Mouse (Mus musculus): ENCODE measurements around the gene Dnm3. TPM values are rescaled to one million over a fixed set of nuclear protein-coding genes. Genes with fewer than 3 reads are reported as not detected.
A peak's percentile ranks its signal among the peaks of the same experiment; 100 is the strongest.

Dnm3 gene
- polyA plus RNA-seq, 2 experiments, result 14.7 to 21.9 TPM

- no peaks in the 10 kb centered on the region for H3K9me3 ChIP-seq (ENCODE audit: control insufficient read depth, low read length)
- no peak for TF ChIP-seq POLR2A (IDR thresholded peaks at IDR 0.05; ENCODE audit: borderline replicate concordance, extremely low read depth, insufficient read depth, insufficient read length)
- DNase-seq (ENCODE audit: low spot score), result no peak
- ATAC-seq (ENCODE audit: low FRiP score, low read depth), result no peak
- peaks cover 8% of the 10 kb centered on the region for H3K4me1 ChIP-seq (ENCODE audit: control insufficient read depth, insufficient read depth, low read length)
- H3K36me3 ChIP-seq (ENCODE audit: control insufficient read depth, insufficient read depth, low read length), result no peaks in the 10 kb centered on the region
- H3K4me2 ChIP-seq (replicated peaks; ENCODE audit: low read depth, low read length, severe bottlenecking), result no peak overlapping the region
- no peak overlapping the region for H3K4me3 ChIP-seq (replicated peaks; ENCODE audit: low read length)
- H3K9ac ChIP-seq (ENCODE audit: low read depth, low read length, severe bottlenecking), result no peak overlapping the region
- peak overlapping the region; percentile 6; the same call in 1 of the 2 replicates for H3K27ac ChIP-seq (replicated peaks; ENCODE audit: low read depth, low read length)
- WGBS, result 30% methylated on average over 10 of the region's 10 CpGs
- no peaks in the 10 kb centered on the region for H3K27me3 ChIP-seq (ENCODE audit: control insufficient read depth, insufficient read depth, low read length)
These were observed 486.9 kb downstream of the Dnm3 start for GRCm38 (mm10) chr1:161990684-161991578.

GRCm38 (mm10) chr1:161983979-161984566 lies 493.8 kb downstream of the Dnm3 start:
- Histone ChIP-seq H3K9me3 (ENCODE audit: control insufficient read depth, low read length) (no peaks in the 10 kb centered on the region), H3K4me3 (replicated peaks; ENCODE audit: low read length) (no peak overlapping the region), H3K36me3 (ENCODE audit: control insufficient read depth, insufficient read depth, low read length) (no peaks in the 10 kb centered on the region), H3K9ac (ENCODE audit: low read depth, low read length, severe bottlenecking) (no peak overlapping the region), H3K27ac (replicated peaks; ENCODE audit: low read depth, low read length) (peak overlapping the region; percentile 84), H3K27me3 (ENCODE audit: control insufficient read depth, insufficient read depth, low read length) (no peaks in the 10 kb centered on the region), H3K4me1 (ENCODE audit: control insufficient read depth, insufficient read depth, low read length) (peaks cover 47% of the 10 kb centered on the region), H3K4me2 (replicated peaks; ENCODE audit: low read depth, low read length, severe bottlenecking) (no peak overlapping the region)
- ATAC-seq (ENCODE audit: low FRiP score, low read depth) (peak; percentile 66), DNase-seq (ENCODE audit: low spot score) (peak; percentile 90)
- WGBS, result 6% methylated on average over 4 of the region's 4 CpGs
- TF ChIP-seq POLR2A (IDR thresholded peaks at IDR 0.05; ENCODE audit: borderline replicate concordance, extremely low read depth, insufficient read depth, insufficient read length), result no peak

GRCm38 (mm10) chr1:161983451-161983850 lies 494.4 kb downstream of the Dnm3 start:
- peak; percentile 25 for DNase-seq (ENCODE audit: low spot score)
- no peak overlapping the region for H3K4me3 ChIP-seq (replicated peaks; ENCODE audit: low read length)

GRCm38 (mm10) chr1:161980626-161981298 lies 497.1 kb downstream of the Dnm3 start:
- Histone ChIP-seq H3K4me3 (replicated peaks; ENCODE audit: low read length) (no peak overlapping the region), H3K4me1 (ENCODE audit: control insufficient read depth, insufficient read depth, low read length) (peaks cover 70% of the 10 kb centered on the region), H3K27ac (replicated peaks; ENCODE audit: low read depth, low read length) (peak overlapping the region; percentile 83), H3K27me3 (ENCODE audit: control insufficient read depth, insufficient read depth, low read length) (no peaks in the 10 kb centered on the region), H3K36me3 (ENCODE audit: control insufficient read depth, insufficient read depth, low read length) (no peaks in the 10 kb centered on the region), H3K4me2 (replicated peaks; ENCODE audit: low read depth, low read length, severe bottlenecking) (no peak overlapping the region), H3K9me3 (ENCODE audit: control insufficient read depth, low read length) (no peaks in the 10 kb centered on the region), H3K9ac (ENCODE audit: low read depth, low read length, severe bottlenecking) (no peak overlapping the region)
- 34% methylated on average over 9 of the region's 9 CpGs for WGBS
- ATAC-seq (ENCODE audit: low FRiP score, low read depth) (peak; percentile 39; the same call in 1 of the 2 replicates), DNase-seq (ENCODE audit: low spot score) (peak; percentile 50)
- TF ChIP-seq POLR2A (IDR thresholded peaks at IDR 0.05; ENCODE audit: borderline replicate concordance, extremely low read depth, insufficient read depth, insufficient read length), result no peak

More at GRCm38 (mm10) chr1:161983451-161983850, 494.4 kb downstream of the Dnm3 start:
- no peak for TF ChIP-seq POLR2A (IDR thresholded peaks at IDR 0.05; ENCODE audit: borderline replicate concordance, extremely low read depth, insufficient read depth, insufficient read length)
- peak; percentile 20; the same call in 1 of the 2 replicates for ATAC-seq (ENCODE audit: low FRiP score, low read depth)
- 32% methylated on average over 6 of the region's 6 CpGs for WGBS
- Histone ChIP-seq H3K9ac (ENCODE audit: low read depth, low read length, severe bottlenecking) (no peak overlapping the region), H3K27ac (replicated peaks; ENCODE audit: low read depth, low read length) (peak overlapping the region; percentile 84), H3K4me2 (replicated peaks; ENCODE audit: low read depth, low read length, severe bottlenecking) (no peak overlapping the region), H3K27me3 (ENCODE audit: control insufficient read depth, insufficient read depth, low read length) (no peaks in the 10 kb centered on the region), H3K9me3 (ENCODE audit: control insufficient read depth, low read length) (no peaks in the 10 kb centered on the region), H3K4me1 (ENCODE audit: control insufficient read depth, insufficient read depth, low read length) (peaks cover 48% of the 10 kb centered on the region), H3K36me3 (ENCODE audit: control insufficient read depth, insufficient read depth, low read length) (no peaks in the 10 kb centered on the region)

- no peak for TF ChIP-seq POLR2A (IDR thresholded peaks at IDR 0.05; ENCODE audit: borderline replicate concordance, extremely low read depth, insufficient read depth, insufficient read length)
- ATAC-seq (ENCODE audit: low FRiP score, low read depth), result no peak
- H3K4me2 ChIP-seq (replicated peaks; ENCODE audit: low read depth, low read length, severe bottlenecking), result no peak overlapping the region
- no peaks in the 10 kb centered on the region for H3K36me3 ChIP-seq (ENCODE audit: control insufficient read depth, insufficient read depth, low read length)
- peaks cover 69% of the 10 kb centered on the region for H3K4me1 ChIP-seq (ENCODE audit: control insufficient read depth, insufficient read depth, low read length)
- 56% methylated on average over 2 of the region's 2 CpGs for WGBS
- H3K9me3 ChIP-seq (ENCODE audit: control insufficient read depth, low read length), result no peaks in the 10 kb centered on the region
- DNase-seq (ENCODE audit: low spot score), result peak; percentile 41
- H3K27ac ChIP-seq (replicated peaks; ENCODE audit: low read depth, low read length), result peak overlapping the region; percentile 83; the same call in 1 of the 2 replicates
- no peaks in the 10 kb centered on the region for H3K27me3 ChIP-seq (ENCODE audit: control insufficient read depth, insufficient read depth, low read length)
- H3K9ac ChIP-seq (ENCODE audit: low read depth, low read length, severe bottlenecking), result no peak overlapping the region
- H3K4me3 ChIP-seq (replicated peaks; ENCODE audit: low read length), result no peak overlapping the region
These were observed 497.8 kb downstream of the Dnm3 start for GRCm38 (mm10) chr1:161980046-161980445.

All from limb, embryonic 14.5 days (tissue).